Mouse (Mus musculus) brain, adult 2 months (tissue): Measurements from ENCODE around the gene Ppp2r5d.

Experiments
- DNase-seq: peaks from one replicate; pipeline ENCODE4 v3.0.0; 2011; ENCODE audit warnings: low read depth, low spot score

Gene Ppp2r5d

DNA sequence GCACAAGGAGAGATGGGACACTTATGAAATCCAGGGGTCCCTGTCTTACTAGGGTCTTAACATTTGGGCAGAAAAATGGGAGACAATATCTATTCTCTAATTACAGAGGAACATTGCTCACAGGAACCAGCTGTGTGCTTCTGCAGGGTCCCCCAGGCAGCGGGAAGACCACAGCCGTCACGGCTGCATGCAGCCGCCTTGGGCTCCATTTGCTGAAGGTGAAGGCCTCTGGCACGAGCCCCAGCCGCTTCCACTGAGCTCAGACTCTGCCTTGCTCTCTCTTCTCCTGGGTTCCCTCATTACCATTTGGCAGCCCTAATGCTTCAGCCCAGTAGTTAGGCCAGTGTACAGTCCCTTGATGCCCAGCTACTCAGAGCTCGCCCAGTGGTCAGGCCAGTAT lies 16.2 kb upstream of the Ppp2r5d start:
- DNase-seq, result no peak

DNA sequence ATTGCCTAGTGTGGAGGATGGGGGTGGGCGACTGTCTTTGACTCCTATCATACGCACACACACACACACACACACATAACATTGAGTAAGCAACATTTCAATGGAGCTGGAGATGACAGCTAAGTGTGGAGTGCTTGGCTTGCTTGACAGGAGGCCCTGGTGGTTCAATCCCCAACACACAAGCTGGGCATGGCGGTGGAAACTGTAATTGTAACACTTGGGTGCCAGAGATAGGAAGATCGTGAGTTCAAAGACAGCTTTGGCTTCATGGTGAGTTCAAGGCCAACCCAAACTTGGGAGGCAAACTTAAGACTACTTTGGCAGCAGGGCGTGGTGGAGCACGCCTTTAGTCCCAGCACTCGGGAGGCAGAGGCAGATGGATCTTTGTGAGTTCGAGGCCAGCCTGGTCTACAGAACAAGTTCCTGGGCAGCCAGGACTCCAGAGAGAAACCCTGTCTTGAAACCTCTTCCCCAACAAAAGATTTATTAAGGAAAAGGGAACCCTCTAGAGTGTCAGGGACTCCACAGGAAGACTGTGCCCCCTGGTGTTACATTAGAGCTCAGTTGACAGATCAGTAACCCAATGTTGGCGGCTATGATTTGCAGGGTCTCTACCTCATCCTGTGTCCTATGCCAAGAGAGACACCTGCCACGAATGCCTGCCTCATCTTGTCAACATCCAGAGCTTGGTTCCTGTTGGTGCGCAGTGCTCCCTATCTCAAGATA lies 10.0 kb upstream of the Ppp2r5d start:
- no peak for DNase-seq

DNA sequence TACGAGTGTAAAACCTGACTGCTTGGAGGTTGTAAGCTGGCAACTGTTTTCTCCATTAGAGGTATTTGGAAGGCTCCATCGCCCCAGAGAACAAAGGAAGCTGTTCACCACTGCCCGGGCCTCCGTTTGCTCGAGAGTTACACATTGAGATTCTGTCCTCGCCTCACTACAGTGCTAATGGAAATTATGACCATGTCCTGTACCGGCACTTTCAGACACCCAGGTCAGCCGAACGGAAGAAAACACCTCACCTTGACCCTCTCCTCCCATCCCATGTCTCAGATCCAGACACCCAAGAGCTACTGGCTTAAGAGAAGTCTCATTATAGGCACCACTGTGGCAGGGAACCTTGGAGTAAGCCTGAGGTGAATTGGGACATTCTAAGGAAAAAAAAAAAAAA lies 8.9 kb upstream of the Ppp2r5d start:
- DNase-seq, result no peak

DNA sequence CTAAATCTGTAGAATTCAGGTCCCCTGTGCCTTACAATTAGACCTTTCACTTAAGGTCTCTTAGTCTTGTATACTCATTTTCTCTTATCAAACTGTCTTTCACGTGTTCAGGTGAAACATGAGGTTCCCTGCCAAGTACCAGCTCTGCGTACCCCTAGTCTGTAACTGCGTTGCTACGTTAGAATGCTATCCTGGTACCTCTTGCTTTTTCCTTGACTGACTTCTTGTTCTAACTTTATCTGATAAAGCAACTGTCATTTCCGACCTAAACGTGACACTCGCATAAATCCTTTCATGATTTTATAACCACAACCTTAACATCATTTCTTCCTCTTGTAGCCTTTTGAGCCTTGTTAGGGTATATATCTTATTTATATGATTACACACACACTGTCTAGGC lies 7.5 kb upstream of the Ppp2r5d start:
- no peak for DNase-seq

DNA sequence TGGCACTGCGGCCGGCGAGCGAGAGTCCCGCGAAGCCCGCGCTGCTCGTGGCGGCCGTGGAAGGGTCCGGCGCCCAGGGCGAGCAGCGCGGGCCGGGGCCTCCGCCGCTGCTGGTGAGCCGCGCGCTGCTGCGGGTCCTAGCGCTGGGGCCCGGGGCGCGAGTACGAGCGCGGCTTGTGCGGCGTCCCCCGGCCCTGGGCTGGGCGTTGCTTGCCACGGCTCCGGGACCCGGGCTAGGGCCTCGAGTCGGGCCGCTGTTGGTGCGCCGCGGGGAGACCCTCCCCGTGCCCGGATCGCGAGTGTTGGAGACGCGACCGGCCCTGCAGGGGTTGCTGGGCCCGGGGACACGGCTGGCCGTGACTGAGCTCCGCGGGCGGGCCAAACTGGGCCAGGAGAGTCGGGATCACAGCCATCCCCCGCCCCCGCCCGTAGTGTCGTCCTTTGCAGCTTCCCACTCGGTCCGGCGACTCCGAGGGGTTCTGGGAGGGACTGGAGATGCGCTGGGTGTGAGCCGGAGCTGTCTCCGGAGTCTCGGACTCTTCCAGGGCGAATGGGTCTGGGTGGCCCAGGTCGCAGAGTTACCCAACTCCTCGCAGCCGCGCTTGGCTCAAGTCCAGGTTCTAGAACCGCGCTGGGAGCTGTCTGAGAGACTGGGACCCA lies 6.8 kb upstream of the Ppp2r5d start:
- peak; percentile 27 for DNase-seq

DNA sequence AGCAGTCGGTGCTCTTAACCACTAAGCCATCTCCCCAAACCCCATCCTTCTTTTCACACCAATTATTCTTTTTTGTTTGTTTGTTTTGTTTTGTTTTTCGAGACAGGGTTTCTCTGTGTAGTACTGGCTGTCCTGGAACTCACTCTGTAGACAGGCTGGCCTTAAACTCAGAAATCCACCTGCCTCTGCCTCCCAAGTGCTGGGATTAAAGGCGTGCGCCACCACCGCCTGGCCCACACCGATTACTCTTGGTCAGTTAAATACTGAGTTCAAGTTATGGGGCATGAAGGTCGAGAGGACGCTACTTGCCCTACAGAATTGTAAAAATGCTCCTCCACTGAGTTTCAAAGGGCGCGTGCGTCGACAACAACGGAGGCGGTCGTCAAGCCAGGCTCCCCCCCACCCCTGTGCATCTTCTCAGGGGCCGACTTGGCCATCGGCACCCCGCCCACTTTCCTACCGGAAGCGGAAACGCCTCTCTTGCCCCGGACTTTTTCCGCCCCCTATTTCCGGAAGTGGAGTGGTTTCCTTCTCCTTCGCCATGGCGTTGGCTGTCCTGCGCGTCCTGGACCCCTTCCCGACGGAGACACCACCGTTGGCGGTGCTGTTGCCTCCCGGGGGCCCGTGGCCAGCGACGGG lies 6.2 kb upstream of the Ppp2r5d start, which contains the start of gene Pex6:
Pex6 (plus strand) TSS at position 505 of the 639 bp plus-strand sequence.
- peak; percentile 98 for DNase-seq

DNA sequence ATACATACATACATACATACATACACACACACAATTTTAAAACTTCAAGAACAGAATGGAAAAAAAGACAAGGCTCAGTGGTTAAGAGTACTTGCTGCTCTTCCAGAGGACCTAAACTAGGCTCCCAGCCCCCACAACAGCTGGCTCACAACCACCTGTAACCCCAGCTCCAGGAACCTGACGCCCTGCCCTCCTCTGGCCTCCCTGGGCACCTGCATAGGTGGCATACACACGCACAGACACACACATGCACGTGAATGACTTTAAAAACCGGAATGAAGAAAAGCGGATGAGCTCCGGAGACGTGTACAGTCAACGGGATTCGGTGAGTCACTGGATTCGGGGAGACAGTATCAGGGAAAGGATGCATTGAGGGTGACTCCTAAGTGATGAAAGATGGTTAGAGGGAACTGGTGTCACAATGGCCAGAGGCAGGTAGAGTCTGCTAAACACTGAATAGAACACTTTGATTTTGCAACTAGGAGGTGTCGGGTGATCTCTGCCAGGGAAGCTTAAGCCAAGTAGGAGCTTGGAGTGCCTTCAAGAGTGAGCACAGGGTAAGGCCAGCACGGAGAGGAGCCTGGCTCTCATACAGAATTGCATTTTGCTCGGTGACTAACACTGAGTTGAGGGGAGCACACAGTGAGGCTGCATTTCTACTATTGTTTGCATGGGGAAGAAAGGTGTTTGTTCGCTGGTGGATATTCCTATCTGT lies 1.6 kb upstream of the Ppp2r5d start:
- DNase-seq, result no peak

DNA sequence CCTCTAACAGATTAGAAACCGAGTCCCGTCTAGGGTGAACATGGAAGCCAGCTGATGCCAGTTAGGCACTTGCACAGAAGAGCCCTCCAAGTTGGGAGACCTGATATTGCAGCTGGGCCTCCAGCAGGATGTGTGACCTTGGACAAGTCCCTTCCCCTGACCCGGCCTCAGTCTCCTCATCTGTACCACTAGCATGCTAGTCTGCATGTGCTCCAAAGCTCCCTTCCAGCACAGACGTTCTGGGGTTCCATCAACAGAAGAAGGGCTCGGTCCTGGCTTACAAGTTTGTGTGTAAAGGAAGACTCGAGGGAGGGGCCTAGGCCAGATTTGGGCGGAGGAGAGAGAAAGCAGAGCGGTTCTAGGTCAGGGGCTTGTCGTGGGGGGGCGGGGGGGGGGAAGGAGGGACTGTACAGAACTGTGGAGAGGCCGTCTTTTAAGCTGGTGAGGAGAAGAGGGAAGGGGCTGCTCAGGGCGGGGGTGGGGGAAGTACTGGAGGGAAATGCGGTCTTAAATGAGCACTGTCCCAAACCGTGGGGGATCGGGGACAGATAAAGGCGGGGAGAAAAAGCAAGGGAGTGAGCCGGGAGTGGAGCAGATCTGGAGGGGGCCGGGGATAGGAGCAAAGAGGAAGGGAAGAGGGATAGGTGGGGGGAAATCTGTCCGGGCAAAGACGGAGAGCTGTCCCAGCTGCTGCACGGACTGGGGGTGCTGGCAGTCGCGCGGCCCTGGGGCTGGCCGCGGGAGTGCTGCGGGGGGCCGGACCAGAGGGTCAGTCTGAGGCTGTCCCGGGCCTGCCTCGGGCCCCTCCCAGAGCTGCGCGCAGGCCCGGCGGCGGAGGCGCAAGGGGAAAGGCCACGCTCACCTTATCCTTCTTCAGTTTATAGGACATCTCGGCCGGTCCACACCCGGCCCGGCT lies 682 bp downstream of the Ppp2r5d start:
- peak; percentile 28 for DNase-seq

DNA sequence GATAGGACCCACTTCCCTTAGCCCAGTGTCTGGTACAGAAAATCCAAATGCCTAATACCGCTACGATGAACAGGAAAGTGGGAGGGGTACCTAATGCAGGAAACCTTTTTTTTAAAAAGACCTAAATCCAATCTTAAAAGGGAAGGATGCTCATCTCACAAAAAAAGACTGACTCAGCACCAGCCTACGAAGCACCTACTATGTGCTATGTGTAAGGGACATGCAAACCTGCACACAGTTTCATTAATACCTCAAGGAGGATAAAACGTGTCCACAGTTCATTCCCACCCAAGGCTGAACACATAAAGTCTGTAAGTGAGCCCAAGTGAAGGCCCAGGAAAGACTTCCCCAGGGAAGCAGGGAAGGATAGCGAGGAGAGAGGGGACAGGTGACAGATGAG lies 2.4 kb downstream of the Ppp2r5d start:
- no peak for DNase-seq

DNA sequence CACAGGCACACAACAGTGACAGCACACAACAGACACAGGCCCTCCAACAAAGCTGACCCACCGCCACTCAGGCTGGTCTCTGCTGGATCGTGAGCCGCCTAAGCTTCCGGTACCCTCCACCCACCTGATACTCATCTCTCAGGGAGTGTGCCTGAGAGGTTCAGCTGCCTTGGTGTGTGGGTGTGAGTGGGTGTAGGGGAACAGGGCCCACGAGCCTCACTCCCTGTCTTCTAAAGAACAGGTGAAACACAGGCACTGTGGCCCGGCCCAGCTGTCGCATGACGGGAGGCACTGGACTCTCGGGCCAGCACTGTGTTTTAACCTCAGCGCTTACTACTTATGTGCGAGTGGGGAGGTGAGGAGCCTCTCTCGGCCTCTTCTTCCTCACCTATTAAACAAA lies 2.8 kb downstream of the Ppp2r5d start:
- DNase-seq, result peak; percentile 32

DNA sequence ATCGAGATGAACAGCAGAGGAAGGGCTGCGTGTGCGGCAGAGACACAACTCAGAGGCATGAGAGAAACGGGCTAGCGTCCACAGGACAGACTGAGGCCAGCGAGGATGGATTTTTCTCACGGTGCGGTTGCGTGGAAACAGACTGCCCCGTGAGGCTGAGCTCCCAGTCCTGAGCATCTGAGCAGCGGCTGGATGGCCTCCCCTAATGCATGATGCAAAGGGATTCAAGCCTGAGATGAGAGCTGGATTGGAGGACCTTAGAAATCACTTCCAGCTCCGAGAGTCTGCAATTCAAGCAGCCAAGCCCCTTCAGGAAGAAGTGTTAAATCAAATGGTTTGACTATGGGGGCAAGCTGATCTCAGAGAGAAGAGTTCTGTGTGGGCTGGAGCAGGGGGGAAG lies 3.4 kb downstream of the Ppp2r5d start:
- peak; percentile 48 for DNase-seq

DNA sequence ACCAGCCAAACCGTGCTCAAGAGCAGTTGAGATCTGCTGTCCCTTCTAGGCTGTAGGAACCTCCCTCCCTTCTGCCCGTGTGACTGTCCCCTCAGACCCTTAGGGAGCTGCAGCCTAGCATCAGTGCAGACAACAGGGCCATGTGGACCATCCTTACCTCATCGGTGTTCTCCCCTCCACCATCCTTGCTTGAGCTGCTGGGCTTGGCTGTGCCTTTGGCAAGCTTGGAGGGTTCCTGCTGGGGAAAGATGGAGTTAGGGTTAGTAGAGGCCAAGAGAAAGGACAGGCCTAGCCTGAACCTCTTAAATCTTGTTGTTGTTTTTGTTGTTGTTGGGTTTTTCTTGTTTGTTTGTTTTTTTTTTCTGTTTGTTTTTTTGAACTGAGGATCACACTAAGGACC lies 5.0 kb downstream of the Ppp2r5d start:
- peak; percentile 69 for DNase-seq

DNA sequence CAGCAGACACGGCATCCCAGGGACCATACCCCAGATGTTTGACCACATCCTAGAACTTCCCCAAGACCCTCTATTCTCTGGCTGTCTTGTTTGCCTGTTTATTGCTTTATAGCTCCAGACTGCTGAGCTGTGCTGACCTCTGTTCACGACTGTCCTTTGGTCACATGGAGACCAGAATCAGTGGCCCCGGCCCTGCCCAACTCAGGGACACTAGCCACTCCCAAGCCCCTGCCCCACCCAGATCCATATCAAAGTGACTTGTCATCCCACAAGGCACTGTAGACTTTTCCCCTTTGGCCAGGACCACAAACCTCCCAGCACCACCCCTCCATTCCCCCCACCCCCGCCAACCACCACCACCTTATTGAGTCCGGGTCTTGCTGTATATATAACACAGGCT lies 5.7 kb downstream of the Ppp2r5d start:
- no peak for DNase-seq

DNA sequence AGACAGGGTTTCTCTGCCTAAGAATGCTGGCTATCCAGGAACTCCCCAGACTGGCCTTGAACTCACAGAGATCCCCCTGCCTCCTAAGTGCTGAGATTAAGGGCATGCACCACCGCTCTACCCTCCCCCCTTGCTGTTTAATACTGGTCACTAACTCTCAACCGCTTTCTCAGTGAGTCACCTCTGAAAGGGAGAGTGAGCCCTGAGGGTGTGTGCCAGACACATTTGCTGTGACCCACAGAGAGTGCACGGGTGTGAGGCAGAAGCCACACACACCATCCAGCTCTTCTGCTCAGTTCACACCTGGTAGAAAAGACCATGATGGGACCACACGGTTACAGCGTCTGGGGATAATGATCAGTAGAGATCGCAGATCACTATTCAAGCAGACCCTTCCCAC lies 6.4 kb downstream of the Ppp2r5d start:
- DNase-seq, result no peak

DNA sequence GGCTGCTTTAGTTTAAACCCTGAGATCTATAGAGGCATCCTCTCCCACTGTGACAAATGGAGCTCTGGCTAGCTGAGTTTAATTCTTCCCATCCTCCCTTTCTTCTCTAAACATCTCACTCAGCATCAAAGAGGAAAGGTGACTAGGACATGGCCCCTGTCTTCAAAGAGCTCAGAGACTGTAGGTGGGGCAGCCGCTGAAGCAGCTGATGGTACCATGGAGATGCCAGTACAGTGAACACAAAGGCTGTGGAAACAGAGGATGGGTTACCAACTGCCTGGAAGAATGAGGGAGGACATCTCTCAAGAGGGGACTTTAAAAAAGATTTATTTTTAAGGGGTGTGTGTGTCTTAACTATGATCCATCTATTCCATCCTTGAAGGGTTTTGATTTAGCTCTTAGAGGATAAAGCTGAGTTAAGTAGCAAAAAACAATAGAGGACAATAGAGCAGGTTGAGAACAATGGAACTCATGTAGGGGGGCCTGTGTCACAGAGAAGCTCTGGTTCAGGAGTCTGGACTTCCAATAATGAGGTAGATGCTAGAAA lies 10.3 kb downstream of the Ppp2r5d start:
- DNase-seq, result peak; percentile 24

DNA sequence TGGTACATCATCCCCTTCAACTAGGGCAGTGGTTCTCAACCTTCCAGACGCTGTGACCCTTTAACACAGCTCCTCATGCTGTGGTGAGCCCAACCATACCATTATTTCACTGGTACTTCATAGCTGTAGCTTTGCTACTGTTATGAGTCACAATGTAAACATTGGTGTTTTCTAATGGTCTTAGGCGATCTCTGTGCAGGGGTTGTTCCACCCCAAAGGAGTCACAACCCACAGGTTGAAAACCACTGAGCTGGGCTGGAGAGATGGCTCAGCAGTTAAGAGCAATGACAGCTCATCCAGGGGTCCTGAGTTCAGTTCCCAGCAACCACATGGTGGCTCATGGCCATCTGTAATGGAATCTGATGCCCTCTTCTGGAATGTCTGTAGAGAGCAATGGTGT lies 13.5 kb downstream of the Ppp2r5d start:
- no peak for DNase-seq

DNA sequence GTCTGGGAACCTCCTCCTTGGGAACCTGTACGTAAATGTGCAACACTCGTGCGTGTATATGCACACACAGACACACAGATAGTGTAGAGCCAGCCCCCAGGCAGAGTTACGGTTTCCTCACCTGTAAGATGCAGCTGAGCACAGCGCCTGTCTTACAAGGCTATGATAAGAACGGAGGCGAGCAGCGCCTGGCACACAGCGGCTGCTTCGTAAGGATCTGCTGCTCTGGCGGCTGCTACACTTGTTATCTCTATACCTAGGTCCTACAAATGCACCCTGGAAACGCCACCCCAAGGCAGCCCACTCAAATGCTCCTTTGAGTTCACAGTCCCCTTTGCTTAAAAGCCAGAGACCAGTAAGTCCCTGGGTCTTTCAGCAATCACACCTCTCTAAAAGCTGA lies 14.2 kb downstream of the Ppp2r5d start:
- DNase-seq, result peak; percentile 23

DNA sequence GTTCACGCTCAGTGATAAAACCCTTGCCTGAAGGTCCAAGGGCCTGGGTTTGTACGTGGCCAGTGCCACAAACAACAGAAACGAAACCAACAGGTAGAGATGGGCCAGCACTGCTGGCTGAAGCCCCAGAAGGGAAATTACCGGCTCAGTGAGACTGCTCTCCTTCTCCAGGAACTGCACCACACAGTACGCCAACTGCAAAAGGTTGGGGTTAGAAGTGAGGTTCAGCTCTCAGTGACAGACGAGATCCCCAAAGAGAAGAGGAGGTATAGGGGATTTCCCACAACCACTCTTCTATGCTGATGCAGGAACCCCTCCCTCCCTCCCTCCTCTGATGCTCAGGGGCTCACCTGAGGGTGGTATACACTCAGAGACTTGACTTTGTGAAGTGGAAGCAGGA lies 19.0 kb downstream of the Ppp2r5d start:
- no peak for DNase-seq

DNA sequence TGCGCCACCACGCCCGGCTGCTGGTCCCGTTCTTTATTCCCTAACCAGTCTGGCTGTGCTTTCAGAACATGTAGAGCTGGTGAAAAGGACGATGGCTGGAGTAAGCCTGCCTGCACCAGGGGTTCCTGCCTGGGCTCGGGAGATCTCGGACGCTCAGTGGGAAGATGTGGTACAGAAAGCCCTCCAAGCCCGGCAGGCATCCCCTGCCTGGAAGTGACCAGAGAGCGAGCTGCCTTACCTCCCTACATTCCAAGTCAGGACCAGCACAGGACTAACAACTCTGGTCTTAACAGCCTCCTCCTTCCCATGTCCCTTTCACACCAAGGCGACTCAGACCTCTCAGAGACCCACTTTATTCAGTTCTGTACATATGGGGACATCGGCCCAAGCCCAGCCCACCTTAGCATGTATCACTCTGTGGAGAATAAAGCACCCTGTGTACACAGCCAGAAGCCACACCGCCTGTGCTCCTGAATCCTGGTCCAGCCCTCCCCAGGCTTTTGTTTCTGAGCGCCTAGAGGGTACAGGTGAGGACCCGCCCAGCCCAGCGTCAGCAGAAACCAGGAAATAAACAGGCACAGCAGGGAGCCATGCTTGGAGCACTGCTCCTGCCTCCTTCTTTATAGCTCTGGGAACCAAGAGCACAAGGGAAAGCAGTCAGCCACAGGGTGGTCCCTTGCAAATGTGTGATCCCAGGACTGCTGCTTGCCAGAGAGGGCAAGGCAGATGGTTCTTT lies 22.1 kb downstream of the Ppp2r5d start:
- DNase-seq, result no peak

DNA sequence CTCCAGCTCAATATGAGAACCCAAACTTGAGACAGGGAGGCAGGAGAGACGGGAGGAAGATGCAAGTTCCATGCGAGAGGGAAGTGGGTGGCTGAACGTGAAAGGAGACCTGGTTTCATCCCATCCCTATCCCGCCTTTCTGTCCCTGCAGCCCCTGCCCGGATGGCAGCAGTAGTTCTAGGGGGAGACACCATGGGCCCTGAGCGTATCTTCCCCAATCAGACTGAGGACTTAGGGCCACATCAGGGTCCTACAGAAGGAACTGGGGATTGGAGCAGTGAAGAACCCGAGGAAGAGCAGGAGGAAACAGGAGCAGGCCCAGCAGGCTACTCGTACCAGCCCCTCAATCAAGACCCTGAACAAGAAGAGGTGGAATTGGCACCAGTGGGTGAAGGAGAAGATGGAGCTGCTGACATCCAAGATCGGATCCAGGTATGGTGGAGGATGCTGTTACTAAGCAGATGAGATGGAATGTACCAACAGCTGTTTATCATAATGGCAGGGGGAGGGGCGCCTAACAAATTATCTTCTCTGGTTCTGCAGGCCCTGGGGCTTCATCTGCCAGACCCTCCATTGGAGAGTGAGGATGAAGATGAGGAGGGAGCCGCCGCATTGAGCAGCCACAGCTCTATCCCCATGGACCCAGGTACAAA lies 23.3 kb downstream of the Ppp2r5d start:
- no peak for DNase-seq
